Mouse (Mus musculus): Measurements from ENCODE around the gene Fkbp8. TPM values are rescaled to one million over a fixed set of nuclear protein-coding genes. Genes with fewer than 3 reads are reported as not detected.

Gene Fkbp8
- total and polyA plus RNA-seq, 3 experiments, result 176 to 266 (median 178) TPM

DNA sequence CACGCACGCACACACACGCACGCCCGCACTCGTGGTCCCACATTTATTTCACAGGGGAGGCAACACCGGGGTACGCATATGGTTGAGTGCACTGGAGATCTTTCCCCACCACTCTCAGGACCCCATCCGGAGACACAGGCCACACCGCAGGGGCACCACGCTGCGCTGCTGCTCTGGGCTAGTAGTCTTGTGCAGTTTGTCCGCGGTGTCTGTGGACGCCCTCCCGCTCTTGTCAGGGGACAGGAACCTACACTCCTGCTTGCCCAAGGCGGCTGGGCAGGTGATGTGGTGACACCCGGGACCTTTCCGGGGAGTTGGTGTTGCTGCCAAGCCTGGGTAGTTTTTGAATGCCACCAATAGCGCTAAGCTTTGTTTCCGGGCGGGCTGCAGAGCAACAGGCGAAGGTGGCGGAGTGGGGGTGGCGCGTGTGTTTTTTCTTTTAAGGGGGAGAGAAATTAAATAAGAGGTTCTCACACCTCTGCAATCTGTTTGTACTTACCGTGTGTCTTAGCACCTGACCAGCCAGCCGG, 33.0 kb upstream of the Fkbp8 start:
- no peak for TF ChIP-seq NRF1 (IDR thresholded peaks at IDR 0.05; ENCODE audit: low read depth, low read length)
- in situ Hi-C loops (cut with MboI; ENCODE audit: low pct_ligation_motif_present, low pct_unique_long_range_greater_than_20kb, low sequenced_read_pairs) (no loop called here), dilution Hi-C loops (cut with MboI; ENCODE audit: extremely low pct_ligation_motif_present, extremely low pct_unique_long_range_greater_than_20kb, low sequenced_read_pairs) (no loop called here)
- Histone ChIP-seq H3K79me2 (replicated peaks; ENCODE audit: control insufficient read depth, extremely low read depth, insufficient read depth, poor library complexity, severe bottlenecking) (no peaks in the 10 kb centered on the region), H3K27me3 (replicated peaks) (peaks cover 94% of the 10 kb centered on the region), H3K9me3 (replicated peaks; ENCODE audit: low read length) (no peaks in the 10 kb centered on the region), H3K4me3 (replicated peaks in 1 of 3; ENCODE audit: low read depth in 2 of 3, low read length in 2 of 3, poor library complexity in 1 of 3) (no peak overlapping the region), H3K9ac (ENCODE audit: insufficient read depth, low read depth) (no peak overlapping the region), H3K4me1 (ENCODE audit: control insufficient read depth in 1 of 2, insufficient read depth in 2 of 2) (peaks cover 2 to 17% of the 10 kb centered on the region in 2 experiments; a peak in 3 of 4 replicates), H3K36me3 (replicated peaks in 1 of 2; ENCODE audit: control insufficient read depth in 1 of 2, insufficient read depth in 1 of 2, low read length in 1 of 2) (no peaks in the 10 kb centered on the region), H3K4me2 (ENCODE audit: insufficient read depth, low read depth, poor library complexity, severe bottlenecking) (no peak overlapping the region), H3K27ac (ENCODE audit: insufficient read depth, low read depth) (no peak overlapping the region)
- no peak for DNase-seq (ENCODE audit: extremely low read depth)

DNA sequence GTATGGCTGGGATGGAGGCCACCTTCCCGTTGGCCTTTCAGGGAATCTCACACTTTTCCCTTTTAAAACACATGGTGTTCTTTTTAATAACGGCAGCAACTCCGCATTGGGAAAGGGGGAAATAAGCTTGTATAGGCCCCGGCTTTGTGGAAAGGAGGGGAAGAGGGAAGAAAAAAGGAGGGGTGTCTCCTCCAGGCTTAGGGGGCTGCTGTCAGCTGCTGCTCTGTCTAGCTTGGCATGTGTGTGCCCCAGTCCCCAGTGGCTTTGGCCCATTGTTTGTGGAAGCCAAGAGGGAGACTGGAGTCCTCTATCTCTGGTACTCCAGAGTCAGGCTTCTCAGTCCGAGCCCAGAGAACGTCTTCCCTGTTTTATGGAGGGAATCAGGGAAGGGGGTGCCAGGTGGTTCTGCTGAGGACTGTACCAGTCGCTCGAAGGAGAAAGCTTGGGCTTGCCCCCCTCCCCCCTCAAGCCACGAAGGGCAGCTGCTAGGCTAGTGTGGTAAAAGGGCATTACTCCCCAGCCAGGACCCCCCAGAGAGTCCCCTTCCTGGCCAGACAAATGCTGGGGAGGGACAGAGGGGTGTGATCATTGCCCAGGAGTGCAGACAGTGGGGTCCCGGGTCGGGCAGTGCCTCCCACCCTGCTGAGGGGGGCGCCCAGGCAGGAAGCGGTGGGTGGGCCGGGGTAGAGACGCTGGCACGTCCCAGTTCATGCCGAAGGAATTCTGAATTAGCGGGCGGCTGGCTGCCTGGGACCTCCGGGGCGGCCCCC, 32.3 kb upstream of the Fkbp8 start:
- Histone ChIP-seq H3K27me3 (replicated peaks) (peaks cover 89% of the 10 kb centered on the region), H3K4me2 (ENCODE audit: insufficient read depth, low read depth, poor library complexity, severe bottlenecking) (no peak overlapping the region), H3K4me3 (replicated peaks in 1 of 3; ENCODE audit: low read depth in 2 of 3, low read length in 2 of 3, poor library complexity in 1 of 3) (no peak overlapping the region), H3K9me3 (replicated peaks; ENCODE audit: low read length) (no peaks in the 10 kb centered on the region), H3K36me3 (replicated peaks in 1 of 2; ENCODE audit: control insufficient read depth in 1 of 2, insufficient read depth in 1 of 2, low read length in 1 of 2) (no peaks in the 10 kb centered on the region), H3K9ac (ENCODE audit: insufficient read depth, low read depth) (no peak overlapping the region), H3K79me2 (replicated peaks; ENCODE audit: control insufficient read depth, extremely low read depth, insufficient read depth, poor library complexity, severe bottlenecking) (no peaks in the 10 kb centered on the region), H3K27ac (ENCODE audit: insufficient read depth, low read depth) (no peak overlapping the region), H3K4me1 (ENCODE audit: control insufficient read depth in 1 of 2, insufficient read depth in 2 of 2) (peaks cover 0 to 22% of the 10 kb centered on the region in 2 experiments; a peak in 2 of 4 replicates)
- dilution Hi-C loops (cut with MboI; ENCODE audit: extremely low pct_ligation_motif_present, extremely low pct_unique_long_range_greater_than_20kb, low sequenced_read_pairs) (no loop called here), in situ Hi-C loops (cut with MboI; ENCODE audit: low pct_ligation_motif_present, low pct_unique_long_range_greater_than_20kb, low sequenced_read_pairs) (no loop called here)
- no peak for DNase-seq (ENCODE audit: extremely low read depth)
- TF ChIP-seq UBTF (IDR thresholded peaks at IDR 0.05; ENCODE audit: low read depth, low read length) (no peak), CHD2 (IDR thresholded peaks at IDR 0.05; ENCODE audit: low read length) (no peak), PAX5 (IDR thresholded peaks at IDR 0.05; ENCODE audit: low read length) (no peak), SMC3 (IDR thresholded peaks at IDR 0.05; ENCODE audit: low read depth, low read length) (no peak), HCFC1 (IDR thresholded peaks at IDR 0.05; ENCODE audit: low read depth, low read length) (no peak), JUND (conservative IDR thresholded peaks at IDR 0.05; ENCODE audit: low read depth, low read length) (no peak), MAZ (IDR thresholded peaks at IDR 0.05; ENCODE audit: low read depth, low read length) (no peak), MEF2A (IDR thresholded peaks at IDR 0.05; ENCODE audit: borderline replicate concordance, low read depth, low read length) (no peak)

DNA sequence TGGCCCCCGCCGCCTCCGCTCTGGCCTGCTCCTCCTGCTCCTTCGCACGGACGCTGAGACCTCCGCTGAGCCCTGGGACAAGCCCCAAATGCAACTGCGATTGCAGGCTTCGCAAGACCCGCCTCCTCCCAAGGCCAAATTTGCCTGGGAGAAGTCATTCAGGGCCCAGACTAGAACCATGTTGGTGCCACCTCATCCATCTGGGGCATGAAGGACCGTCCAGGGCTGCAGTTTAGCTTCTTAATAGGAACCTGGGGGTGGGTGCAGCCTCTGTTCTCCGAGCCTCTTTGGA, 31.8 kb upstream of the Fkbp8 start:
- peaks cover 0 to 27% of the 10 kb centered on the region in 2 experiments; a peak in 3 of 4 replicates for H3K4me1 ChIP-seq (ENCODE audit: control insufficient read depth in 1 of 2, insufficient read depth in 2 of 2)
- DNase-seq (ENCODE audit: extremely low read depth), result no peak
- H3K9me3 ChIP-seq (replicated peaks; ENCODE audit: low read length), result no peaks in the 10 kb centered on the region
- no peak overlapping the region for H3K27ac ChIP-seq (ENCODE audit: insufficient read depth, low read depth)
- TF ChIP-seq NRF1 (IDR thresholded peaks at IDR 0.05; ENCODE audit: low read depth, low read length), result no peak
- no peak for TF ChIP-seq E2F4 (IDR thresholded peaks at IDR 0.05; ENCODE audit: insufficient replicate concordance, low read depth, low read length)
- no peak for TF ChIP-seq KAT2A (IDR thresholded peaks at IDR 0.05; ENCODE audit: insufficient replicate concordance, low read length)
- no peak for TF ChIP-seq EP300 (IDR thresholded peaks at IDR 0.05; ENCODE audit: low read length)
- no peak for TF ChIP-seq ETS1 (conservative IDR thresholded peaks at IDR 0.05; ENCODE audit: low read depth, low read length)
- TF ChIP-seq ELF1 (IDR thresholded peaks at IDR 0.05; ENCODE audit: low read depth, low read length), result no peak
- no peak for TF ChIP-seq CTCF (conservative IDR thresholded peaks at IDR 0.05 in 1 of 2, IDR thresholded peaks at IDR 0.05 in 1 of 2; ENCODE audit: low read depth in 2 of 2, low read length in 2 of 2)
- no peak for TF ChIP-seq NELFE (IDR thresholded peaks at IDR 0.05; ENCODE audit: low read depth, low read length)
- no peak for TF ChIP-seq MAFK (IDR thresholded peaks at IDR 0.05; ENCODE audit: insufficient replicate concordance, low read length)
- no peak for TF ChIP-seq JUN (IDR thresholded peaks at IDR 0.05; ENCODE audit: insufficient read depth, low read depth, low read length)
- TF ChIP-seq USF1 (IDR thresholded peaks at IDR 0.05; ENCODE audit: low read depth, low read length), result no peak
- TF ChIP-seq ZKSCAN1 (IDR thresholded peaks at IDR 0.05; ENCODE audit: borderline replicate concordance, low read depth, low read length), result no peak
- TF ChIP-seq POLR2AphosphoS2 (IDR thresholded peaks at IDR 0.05; ENCODE audit: low read depth, low read length), result no peak
- no peak for TF ChIP-seq MEF2A (IDR thresholded peaks at IDR 0.05; ENCODE audit: borderline replicate concordance, low read depth, low read length)
- TF ChIP-seq BHLHE40 (IDR thresholded peaks at IDR 0.05; ENCODE audit: low read depth, low read length), result no peak
- TF ChIP-seq ZC3H11A (IDR thresholded peaks at IDR 0.05; ENCODE audit: low read depth, low read length), result no peak
- TF ChIP-seq SIN3A (IDR thresholded peaks at IDR 0.05; ENCODE audit: low read length), result no peak
- no peak for TF ChIP-seq ZNF384 (IDR thresholded peaks at IDR 0.05; ENCODE audit: low read depth, low read length)
- H3K4me2 ChIP-seq (ENCODE audit: insufficient read depth, low read depth, poor library complexity, severe bottlenecking), result no peak overlapping the region
- no peak overlapping the region for H3K9ac ChIP-seq (ENCODE audit: insufficient read depth, low read depth)
- in situ Hi-C loops (cut with MboI; ENCODE audit: low pct_ligation_motif_present, low pct_unique_long_range_greater_than_20kb, low sequenced_read_pairs) (no loop called here), dilution Hi-C loops (cut with MboI; ENCODE audit: extremely low pct_ligation_motif_present, extremely low pct_unique_long_range_greater_than_20kb, low sequenced_read_pairs) (no loop called here)
- peaks cover 86% of the 10 kb centered on the region for H3K27me3 ChIP-seq (replicated peaks)
- no peak overlapping the region for H3K4me3 ChIP-seq (replicated peaks in 1 of 3; ENCODE audit: low read depth in 2 of 3, low read length in 2 of 3, poor library complexity in 1 of 3)
- H3K79me2 ChIP-seq (replicated peaks; ENCODE audit: control insufficient read depth, extremely low read depth, insufficient read depth, poor library complexity, severe bottlenecking), result no peaks in the 10 kb centered on the region
- no peaks in the 10 kb centered on the region for H3K36me3 ChIP-seq (replicated peaks in 1 of 2; ENCODE audit: control insufficient read depth in 1 of 2, insufficient read depth in 1 of 2, low read length in 1 of 2)
